Mouse (Mus musculus) right cerebral cortex, postnatal 36 days (tissue): ENCODE data around the gene Gabrp.

Experiments
- DNase-seq, 2 experiments: peaks; one replicate each; pipeline ENCODE4 v3.0.0; 2022; ENCODE audit warnings: low spot score in 2 of 2, mixed read lengths in 1 of 2

The Gabrp gene

DNA sequence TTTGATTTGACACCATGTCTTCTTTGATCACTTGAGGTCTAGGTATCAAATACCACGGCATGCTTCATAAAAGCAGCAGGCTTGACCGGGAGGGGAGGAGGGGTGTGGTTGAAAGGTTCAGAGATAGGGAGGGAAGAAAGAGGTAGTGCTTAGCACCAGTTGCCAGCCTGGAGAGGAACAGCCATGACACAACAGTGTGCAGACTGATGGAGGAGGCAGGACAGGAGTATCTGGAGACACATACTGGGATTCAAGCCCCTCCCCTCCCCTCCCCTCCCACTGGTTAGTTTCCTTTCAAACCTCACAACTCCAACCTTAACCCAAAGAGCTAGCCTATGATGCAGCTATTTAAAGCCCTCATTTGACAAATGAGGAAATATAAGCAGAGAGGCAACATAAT lies 49.2 kb downstream of the Gabrp start:
- DNase-seq, result no peak

DNA sequence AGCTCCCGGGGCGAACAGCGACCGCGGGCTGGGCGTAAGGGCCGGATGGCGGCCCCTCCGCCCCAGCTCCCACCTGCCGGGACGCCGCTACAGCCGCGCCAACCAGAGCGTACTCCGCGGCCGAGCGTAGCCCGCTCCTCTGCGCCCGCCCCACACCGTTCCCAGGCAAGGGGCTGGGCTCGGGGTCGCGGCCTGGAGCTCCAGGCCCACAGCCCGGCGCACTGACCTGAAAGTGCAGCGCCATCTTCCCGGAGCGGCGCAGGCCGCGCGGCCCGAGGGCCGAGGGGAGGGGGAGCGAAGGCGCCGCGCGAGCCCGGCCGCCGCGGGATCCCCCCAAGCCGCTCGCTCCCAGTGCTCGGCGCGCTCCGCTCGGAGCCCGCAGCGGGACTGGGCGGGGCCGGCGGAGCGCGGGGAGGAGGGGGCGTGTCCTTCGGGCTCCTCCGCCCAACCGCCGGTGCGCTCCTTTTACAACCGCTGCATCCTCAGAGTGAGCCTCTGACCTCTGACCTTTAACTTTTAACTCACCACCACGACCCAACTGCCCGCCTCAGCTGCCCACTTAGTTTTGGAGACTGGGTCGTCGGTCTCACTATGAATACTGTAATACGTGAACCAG lies 65.3 kb downstream of the Gabrp start, which contains the start of gene Ranbp17:
Gene Ranbp17, minus strand, starts transcription at position 371 of the 616 bp plus-strand sequence.
- DNase-seq, result peak; percentile 1 to 2

DNA sequence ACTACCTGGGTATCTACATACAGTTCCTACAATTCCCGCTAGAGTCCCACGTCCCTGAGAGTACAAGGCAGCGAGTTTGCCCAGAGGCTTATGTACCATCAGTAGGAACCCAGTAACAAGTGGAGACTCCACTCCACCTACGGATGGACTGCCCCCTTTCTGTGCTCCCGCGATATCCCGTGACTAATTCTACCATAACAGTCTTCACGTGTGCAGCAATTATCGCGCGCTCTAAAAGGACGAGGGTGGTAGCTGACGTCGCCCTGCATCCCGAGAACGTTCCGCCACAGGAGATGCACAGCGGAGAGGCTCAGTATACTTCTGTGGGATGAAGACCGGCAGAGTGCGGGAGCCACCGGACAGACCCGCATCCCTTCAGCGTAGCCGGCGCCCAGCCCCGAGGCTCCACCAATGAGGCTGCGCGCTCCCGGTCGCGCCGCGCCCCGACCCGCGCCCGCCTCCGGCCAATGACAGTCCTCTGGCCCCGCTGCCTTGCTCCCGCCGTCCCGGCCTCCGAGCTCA lies 65.8 kb downstream of the Gabrp start:
- DNase-seq, result peak; percentile 36 to 37

DNA sequence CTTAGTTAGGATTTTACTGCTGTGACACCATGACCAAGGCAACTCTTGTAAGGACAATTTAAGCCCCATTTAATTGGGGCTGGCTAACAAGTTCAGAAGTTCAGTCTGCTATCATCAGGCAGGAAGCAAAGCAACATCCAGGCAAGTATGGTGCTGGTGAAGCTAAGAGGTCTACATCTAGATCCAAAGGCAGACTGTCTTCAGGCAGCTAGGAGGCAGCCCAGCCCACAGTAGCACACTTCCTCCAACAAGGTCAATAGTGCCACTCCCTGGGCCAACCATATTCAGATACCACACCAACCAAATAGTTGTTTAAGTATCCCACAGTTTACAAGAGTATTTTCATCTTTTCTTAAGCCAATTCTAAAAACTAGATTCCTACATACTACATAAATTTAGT lies 69.4 kb downstream of the Gabrp start:
- no peak for DNase-seq
